Mouse (Mus musculus) heart, adult 2 months (tissue): ENCODE measurements at regions not wholly inside any gene's neighbourhood (a gene's known extent, or its start where the extent isn't known, plus 50 kb on each side); places are given as distances from the start of the nearest gene placed in this dataset.

Source experiments
- CTCF ChIP-seq: fragments of 200-600 bp; IDR thresholded peaks from 2 replicates; pipeline ENCODE4 v1.8.1; 2022; ENCODE audit warnings: antibody characterized with exemption, mild to moderate bottlenecking, moderate library complexity
- EP300 ChIP-seq: fragments of 200-500 bp; IDR thresholded peaks from 2 replicates; pipeline ENCODE4 v1.6.1; 2011; ENCODE audit warnings: low read depth, low read length, control low read depth; ENCODE audit not compliant: insufficient read depth
- POLR2A ChIP-seq: fragments of 200-500 bp; IDR thresholded peaks from 2 replicates; pipeline ENCODE4 v1.6.1; 2011; ENCODE audit warnings: mild to moderate bottlenecking, low read depth, low read length, control low read depth; ENCODE audit not compliant: insufficient read depth

- no peak for TF ChIP-seq CTCF
- no peak for TF ChIP-seq POLR2A
- TF ChIP-seq EP300: no peak
Measured at GRCm38 (mm10) chr16:57890135-57890534, 135.6 kb upstream of the Col8a1 start.
